Mouse (Mus musculus) limb, embryonic 12.5 days (tissue): Measurements from ENCODE around the gene Rsad1. TPM values are rescaled to one million over a fixed set of nuclear protein-coding genes. Genes with fewer than 3 reads are reported as not detected.

Experiments
- ATAC-seq: fragments of 200-750 bp; cut with Nextera tagmentation; 2 replicates; pipeline ENCODE4 v1.8.0; 2017; ENCODE audit warnings: low read depth, moderate TSS enrichment; ENCODE audit not compliant: insufficient number of reproducible peaks, insufficient read depth, low FRiP score, low TSS enrichment
- H3K27ac ChIP-seq: fragments of 300-500 bp; sonication (generic); 2 replicates; pipeline ENCODE4 v1.5.1; 2016; ENCODE audit warnings: mild to moderate bottlenecking, moderate library complexity
- H3K27me3 ChIP-seq: fragments of 300-500 bp; sonication (generic); 2 replicates; pipeline ENCODE4 v1.6.1; 2016; ENCODE audit warnings: mild to moderate bottlenecking, moderate library complexity
- H3K36me3 ChIP-seq: fragments of 300-500 bp; sonication (generic); 2 replicates; pipeline ENCODE4 v1.6.1; 2016; ENCODE audit warnings: mild to moderate bottlenecking, moderate library complexity
- H3K4me1 ChIP-seq: fragments of 300-500 bp; sonication (generic); replicated peaks from 2 replicates; pipeline ENCODE4 v1.6.1; 2016
- H3K4me2 ChIP-seq: fragments of 300-500 bp; sonication (generic); 2 replicates; pipeline ENCODE4 v1.6.1; 2016; ENCODE audit warnings: mild to moderate bottlenecking, moderate library complexity
- H3K4me3 ChIP-seq: fragments of 300-500 bp; sonication (generic); replicated peaks from 2 replicates; pipeline ENCODE4 v1.5.1; 2016; ENCODE audit warnings: mild to moderate bottlenecking
- H3K9ac ChIP-seq: fragments of 300-500 bp; sonication (generic); replicated peaks from 2 replicates; pipeline ENCODE4 v1.6.1; 2016; ENCODE audit warnings: mild to moderate bottlenecking, moderate library complexity
- H3K9me3 ChIP-seq: fragments of 300-500 bp; sonication (generic); 2 replicates; pipeline ENCODE4 v1.6.1; 2016; ENCODE audit warnings: mild to moderate bottlenecking, moderate library complexity
- WGBS: fragments of 180-500 bp; shearing (Covaris S2); methylation state at CpG from one replicate; pipeline ENCODE4 v1.1.7; 2016; 5-methylcytosine and 5-hydroxymethylcytosine counted together
- polyA plus RNA-seq: library from polyadenylated mRNA; unstranded; fragments of >200 nt; fragmentation: Nextera tagmentation; extraction: Ambion mirVana; gene quantifications from 2 replicates; pipeline ENCODE4 v1.2.1, GENCODE M21; 2016

The Rsad1 gene
- polyA plus RNA-seq, 1 experiment from 2014 or later: 5.7 TPM

DNA sequence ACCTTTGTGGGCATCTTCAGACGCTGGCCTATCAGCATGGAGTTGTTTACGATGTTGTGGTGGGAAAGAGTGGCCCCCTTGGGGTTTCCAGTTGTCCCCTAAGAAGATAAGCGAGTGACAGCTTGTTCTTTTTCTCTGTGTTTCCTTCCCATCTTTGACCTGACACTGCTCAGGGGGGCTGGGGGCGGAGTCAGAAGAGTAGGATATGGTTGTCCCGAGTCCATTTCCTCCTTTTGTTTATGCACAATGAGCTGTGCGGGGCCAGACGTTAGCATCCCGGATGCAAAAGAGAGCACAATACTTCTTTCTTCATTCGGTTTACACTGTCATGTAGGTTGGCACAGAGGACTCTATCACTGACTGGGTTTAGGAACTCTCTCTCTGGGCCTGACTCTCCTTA is 21.6 kb upstream of the Rsad1 start:
- Histone ChIP-seq H3K4me3 (no peak overlapping the region), H3K4me1 (0 out of 2 replicates have a peak, but pooled peaks cover 4% of the 10 kb centered on the region), H3K27me3 (peaks cover 8% of the 10 kb centered on the region), H3K27ac (no peak overlapping the region), H3K9ac (no peak overlapping the region), H3K4me2 (no peak overlapping the region), H3K36me3 (peaks cover 38% of the 10 kb centered on the region), H3K9me3 (no peaks in the 10 kb centered on the region)
- WGBS: 71% methylated on average over 9 of the region's 9 CpGs
- no peak for ATAC-seq

DNA sequence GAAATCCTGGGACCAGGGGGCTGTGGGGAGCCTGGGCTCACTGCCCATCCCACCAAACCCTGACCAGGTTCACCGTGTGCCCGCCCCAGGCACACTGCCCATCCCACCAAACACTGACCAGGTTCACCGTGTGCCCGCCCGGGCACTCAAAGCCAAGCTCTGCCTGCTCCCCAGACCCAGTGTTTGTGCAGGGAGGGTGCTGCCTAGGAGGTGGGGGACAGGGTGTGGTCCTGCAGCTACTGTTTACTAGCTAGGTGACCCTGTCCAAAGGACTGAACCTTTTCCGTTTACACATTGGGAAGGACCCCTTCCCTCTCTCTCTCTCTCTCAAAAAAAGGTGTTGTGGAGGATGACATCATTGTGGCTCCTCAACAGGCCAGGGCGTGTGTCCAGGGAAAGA is 18.3 kb upstream of the Rsad1 start:
- Histone ChIP-seq H3K9ac (no peak overlapping the region), H3K27me3 (peaks cover 28% of the 10 kb centered on the region), H3K27ac (no peak overlapping the region), H3K4me3 (no peak overlapping the region), H3K9me3 (no peaks in the 10 kb centered on the region), H3K4me2 (no peak overlapping the region), H3K4me1 (peaks cover 27% of the 10 kb centered on the region), H3K36me3 (peaks cover 38% of the 10 kb centered on the region)
- WGBS: 90% methylated on average over 7 of the region's 7 CpGs
- no peak for ATAC-seq

DNA sequence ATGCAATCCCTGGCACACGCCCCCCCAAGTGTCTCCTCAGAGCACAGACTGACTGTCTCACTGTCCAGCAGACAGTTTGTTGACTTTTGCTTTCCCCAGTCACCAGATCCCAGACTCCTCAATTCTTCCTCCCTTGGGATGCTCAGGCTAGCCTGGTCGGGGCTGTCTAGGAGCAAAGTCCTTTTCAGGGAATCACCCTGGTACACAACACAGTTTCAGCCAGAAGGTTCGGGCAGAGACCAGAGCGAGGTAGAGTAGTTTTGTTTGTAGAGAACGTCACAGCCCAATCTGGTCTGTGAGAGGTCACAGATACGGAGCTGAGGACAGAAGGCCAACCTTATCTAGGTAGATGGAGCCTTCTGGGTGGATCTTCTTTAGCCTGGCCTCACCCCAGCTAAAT is 17.5 kb upstream of the Rsad1 start:
- 85% methylated on average over 6 of the region's 6 CpGs for WGBS
- H3K27me3 ChIP-seq: peaks cover 28% of the 10 kb centered on the region
- peak overlapping the region; percentile 17; the same call in 1 of the 2 replicates for H3K4me3 ChIP-seq
- H3K4me2 ChIP-seq: peak overlapping the region; percentile 55
- ATAC-seq: no peak
- H3K4me1 ChIP-seq: peaks cover 27% of the 10 kb centered on the region
- H3K9ac ChIP-seq: no peak overlapping the region
- H3K9me3 ChIP-seq: no peaks in the 10 kb centered on the region
- peaks cover 36% of the 10 kb centered on the region for H3K36me3 ChIP-seq
- H3K27ac ChIP-seq: 0 out of 2 replicates have a peak overlapping the region, but pooled peaks have one; percentile 59

DNA sequence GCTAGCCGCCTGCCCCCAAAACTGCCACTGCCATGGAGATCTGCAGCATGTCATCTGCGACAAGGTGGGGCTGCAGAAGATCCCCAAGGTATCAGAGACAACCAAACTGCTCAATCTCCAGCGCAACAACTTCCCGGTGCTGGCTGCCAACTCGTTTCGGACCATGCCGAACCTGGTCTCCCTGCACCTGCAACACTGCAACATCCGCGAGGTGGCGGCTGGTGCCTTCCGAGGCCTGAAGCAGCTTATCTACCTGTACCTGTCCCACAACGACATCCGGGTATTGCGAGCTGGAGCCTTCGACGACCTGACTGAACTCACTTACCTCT is 16.1 kb upstream of the Rsad1 start:
- H3K27me3 ChIP-seq: peaks cover 28% of the 10 kb centered on the region

DNA sequence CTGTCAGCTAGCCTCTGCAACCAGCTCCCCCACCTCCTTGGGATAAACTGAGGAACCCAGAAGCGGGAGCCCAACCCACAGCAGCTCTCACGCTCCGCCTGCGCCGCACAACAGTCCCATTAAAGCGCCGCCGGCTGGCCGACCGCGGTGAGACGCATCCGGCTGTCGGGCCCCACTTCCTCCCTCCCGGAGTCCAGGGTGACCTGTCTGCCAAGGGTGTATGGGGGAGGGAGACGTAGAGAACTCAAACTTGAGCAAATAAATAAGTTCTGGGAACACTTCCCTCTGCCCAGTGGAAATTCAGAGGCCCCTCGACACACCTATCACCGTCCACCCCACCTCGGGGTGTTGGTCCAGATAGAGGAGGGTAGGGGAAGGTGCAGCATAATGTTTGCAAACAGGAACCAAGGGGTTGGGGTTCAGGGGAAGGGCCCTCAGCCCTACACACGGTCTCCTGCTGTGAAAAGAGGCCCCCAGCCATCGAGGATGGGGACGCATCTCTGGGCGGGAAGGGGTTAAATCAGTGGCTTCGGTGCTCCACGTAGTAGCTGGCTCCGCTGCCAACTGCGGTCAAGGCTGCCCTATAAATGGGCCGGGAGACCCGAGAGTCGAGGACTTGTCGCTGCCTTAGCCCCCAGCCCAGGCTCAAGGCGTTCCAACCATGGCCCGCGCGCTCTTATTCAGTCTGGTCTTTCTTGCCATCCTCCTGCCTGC is 15.5 kb upstream of the Rsad1 start, which contains the start of gene Chad:
Chad (plus strand) TSS at position 611 of the 714 bp plus-strand sequence.
- Histone ChIP-seq H3K27me3 (peaks cover 28% of the 10 kb centered on the region), H3K4me2 (peak within 1 kb of the TSS; percentile 55), H3K9ac (peak within 1 kb of the TSS; percentile 44; the same call in 1 of the 2 replicates), H3K27ac (peak within 1 kb of the TSS; percentile 59), H3K36me3 (peaks cover 17% of the 10 kb centered on the region), H3K4me1 (peaks cover 27% of the 10 kb centered on the region), H3K4me3 (peak within 1 kb of the TSS; percentile 29), H3K9me3 (no peaks in the 10 kb centered on the region)
- no peak for ATAC-seq
- under 1% methylated on average over 35 of the region's 35 CpGs for WGBS

More for the DNA sequence above, 16.1 kb upstream of the Rsad1 start:
- H3K36me3 ChIP-seq: peaks cover 22% of the 10 kb centered on the region
- 0 out of 2 replicates have a peak overlapping the region, but pooled peaks have one; percentile 3 for H3K27ac ChIP-seq
- no peaks in the 10 kb centered on the region for H3K9me3 ChIP-seq
- peaks cover 27% of the 10 kb centered on the region for H3K4me1 ChIP-seq
- no peak for ATAC-seq
- H3K4me3 ChIP-seq: peak overlapping the region; percentile 29
- H3K9ac ChIP-seq: 0 out of 2 replicates have a peak overlapping the region, but pooled peaks have one; percentile 44
- WGBS: 11% methylated on average over 16 of the region's 16 CpGs
- peak overlapping the region; percentile 55 for H3K4me2 ChIP-seq

DNA sequence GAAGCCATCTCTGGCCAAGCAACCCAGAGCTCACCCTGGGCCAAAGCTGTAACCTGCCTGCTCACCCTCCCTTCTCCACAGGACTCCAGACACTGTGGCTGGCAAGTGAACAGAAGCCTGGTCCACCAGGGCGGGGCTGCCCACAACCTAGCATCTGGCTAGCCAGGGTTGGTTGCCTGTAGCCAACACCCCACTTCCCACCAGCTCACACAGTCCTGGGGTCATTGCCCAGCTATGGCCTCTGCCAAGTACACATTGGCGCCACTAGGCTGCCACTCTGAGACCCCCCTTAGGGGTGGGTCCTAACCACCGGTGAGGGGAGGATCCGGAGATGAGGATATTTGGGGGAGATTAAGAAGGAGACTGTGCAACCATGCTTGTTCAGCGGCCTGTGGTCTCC is 14.8 kb upstream of the Rsad1 start:
- Histone ChIP-seq H3K36me3 (peaks cover 17% of the 10 kb centered on the region), H3K9ac (peak overlapping the region; percentile 44; the same call in 1 of the 2 replicates), H3K4me3 (peak overlapping the region; percentile 29; the same call in 1 of the 2 replicates), H3K4me1 (peaks cover 27% of the 10 kb centered on the region), H3K9me3 (no peaks in the 10 kb centered on the region), H3K27me3 (peaks cover 28% of the 10 kb centered on the region), H3K27ac (no peak overlapping the region), H3K4me2 (peak overlapping the region; percentile 55)
- 58% methylated on average over 5 of the region's 5 CpGs for WGBS
- ATAC-seq: peak; percentile 39; the same call in 1 of the 2 replicates

DNA sequence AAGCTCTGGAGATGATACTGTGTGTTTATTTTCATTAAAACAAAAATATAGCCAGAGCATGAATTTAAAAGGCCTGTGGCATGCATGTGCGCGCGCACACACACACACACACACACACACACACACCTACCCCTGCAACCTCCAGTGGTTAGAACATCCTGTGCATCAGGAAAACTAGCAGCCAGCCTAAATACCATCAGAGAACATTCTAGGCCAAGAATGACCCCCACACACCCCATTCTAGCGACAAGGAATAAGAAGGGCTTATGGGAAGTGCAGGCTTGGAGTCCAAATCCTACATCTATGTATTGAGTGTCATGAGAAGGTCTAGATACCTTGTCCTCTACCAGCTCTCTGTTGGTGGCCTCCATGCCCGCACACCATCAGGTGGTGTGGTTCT is 14.3 kb upstream of the Rsad1 start:
- ATAC-seq: no peak
- Histone ChIP-seq H3K4me2 (no peak overlapping the region; the same call in 1 of the 2 replicates), H3K36me3 (peaks cover 16% of the 10 kb centered on the region)

DNA sequence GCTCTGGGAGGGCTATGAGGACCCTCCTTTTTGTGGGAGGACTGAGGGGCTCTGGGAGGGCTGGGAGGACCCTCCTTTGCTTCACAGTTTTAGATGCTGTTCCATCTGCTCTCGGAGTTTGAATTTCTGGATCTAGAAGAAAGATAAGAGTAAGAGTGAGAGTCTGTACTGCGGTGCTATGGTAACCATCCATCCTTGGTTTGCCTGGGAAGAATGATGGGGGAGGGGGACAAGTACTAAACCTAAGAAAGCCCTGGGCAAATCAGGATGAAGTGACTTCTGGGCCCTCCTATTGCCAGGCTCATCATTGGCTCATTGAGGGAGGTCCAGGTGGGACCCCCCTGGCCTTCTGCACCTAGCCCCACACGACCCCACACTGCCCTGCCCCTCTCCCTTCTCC is 9.2 kb upstream of the Rsad1 start:
- no peak overlapping the region for H3K4me2 ChIP-seq
- H3K36me3 ChIP-seq: peaks cover 22% of the 10 kb centered on the region
- H3K9me3 ChIP-seq: no peaks in the 10 kb centered on the region
- WGBS: 73% methylated on average over 3 of the region's 3 CpGs
- H3K9ac ChIP-seq: no peak overlapping the region
- no peak for ATAC-seq
- H3K4me3 ChIP-seq: no peak overlapping the region
- no peaks in the 10 kb centered on the region for H3K4me1 ChIP-seq
- no peaks in the 10 kb centered on the region for H3K27me3 ChIP-seq
- no peak overlapping the region for H3K27ac ChIP-seq

More for the DNA sequence above, 14.3 kb upstream of the Rsad1 start:
- H3K27me3 ChIP-seq: peaks cover 28% of the 10 kb centered on the region
- no peak overlapping the region for H3K27ac ChIP-seq
- WGBS: 96% methylated on average over 5 of the region's 5 CpGs
- H3K4me3 ChIP-seq: no peak overlapping the region
- 0 out of 2 replicates have a peak overlapping the region, but pooled peaks have one; percentile 44 for H3K9ac ChIP-seq
- no peaks in the 10 kb centered on the region for H3K9me3 ChIP-seq
- peaks cover 27% of the 10 kb centered on the region for H3K4me1 ChIP-seq

DNA sequence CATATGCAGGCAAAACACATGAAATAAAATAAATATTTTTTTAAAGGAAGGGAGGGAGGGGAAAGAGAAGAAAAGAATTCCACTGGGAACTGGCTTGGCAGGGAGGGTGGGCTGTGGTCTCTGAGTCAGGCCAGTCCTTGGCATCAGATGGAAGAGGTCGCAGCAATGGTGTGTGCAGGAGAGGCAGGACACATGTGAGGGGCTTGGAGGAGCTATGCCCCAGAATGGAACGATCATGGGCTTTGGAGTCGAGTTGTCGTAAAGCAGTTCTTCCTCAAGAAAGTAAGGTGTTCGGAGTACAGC is 1.3 kb upstream of the Rsad1 start:
- no peaks in the 10 kb centered on the region for H3K27me3 ChIP-seq
- no peak overlapping the region for H3K4me2 ChIP-seq
- no peak for ATAC-seq
- 89% methylated on average over 5 of the region's 5 CpGs for WGBS
- H3K4me3 ChIP-seq: no peak overlapping the region
- H3K4me1 ChIP-seq: peaks cover 11% of the 10 kb centered on the region
- 0 out of 2 replicates have a peak overlapping the region, but pooled peaks have one; percentile 35 for H3K27ac ChIP-seq
- H3K36me3 ChIP-seq: peaks cover 5% of the 10 kb centered on the region; the same call in 1 of the 2 replicates
- no peaks in the 10 kb centered on the region for H3K9me3 ChIP-seq
- 0 out of 2 replicates have a peak overlapping the region, but pooled peaks have one; percentile 12 for H3K9ac ChIP-seq

DNA sequence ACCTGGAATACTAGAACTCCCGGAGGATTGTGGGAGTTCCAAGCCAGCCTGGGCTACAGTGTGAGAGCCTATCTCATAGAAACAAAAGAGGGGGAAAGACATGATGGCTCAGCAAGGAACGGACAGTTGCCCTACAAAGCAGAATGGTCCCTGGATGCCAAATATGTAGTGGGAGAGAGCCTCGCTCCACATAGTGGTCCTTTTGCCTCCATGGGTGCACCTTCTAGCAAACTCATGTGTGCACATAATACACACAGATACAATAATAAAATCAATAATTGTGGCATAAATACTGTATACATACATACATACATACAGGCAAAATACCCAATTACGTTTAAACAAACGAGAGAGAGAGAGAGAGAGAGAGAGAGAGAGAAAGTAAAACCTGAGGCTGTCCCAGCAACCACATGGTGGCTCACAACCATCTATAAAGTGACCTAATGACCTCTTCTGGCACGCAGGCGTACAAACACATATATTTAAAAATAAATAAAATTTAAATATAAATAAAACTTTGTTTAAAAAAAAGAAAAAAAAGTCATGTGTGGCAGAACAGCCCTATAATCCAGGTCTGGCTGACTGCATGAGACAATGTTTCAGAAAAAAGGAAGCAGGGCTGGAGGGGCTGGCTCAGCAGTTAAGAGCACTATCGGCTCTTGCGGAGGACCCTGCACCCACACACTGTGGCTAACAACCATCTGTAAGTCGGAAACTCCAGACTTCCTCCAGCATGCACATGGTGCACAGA is 811 bp upstream of the Rsad1 start:
- Histone ChIP-seq H3K4me2 (0 out of 2 replicates have a peak overlapping the region, but pooled peaks have one; percentile 86), H3K36me3 (peaks cover 5% of the 10 kb centered on the region; the same call in 1 of the 2 replicates), H3K4me1 (peaks cover 11% of the 10 kb centered on the region), H3K27ac (0 out of 2 replicates have a peak overlapping the region, but pooled peaks have one; percentile 35), H3K27me3 (no peaks in the 10 kb centered on the region), H3K4me3 (no peak overlapping the region), H3K9ac (0 out of 2 replicates have a peak overlapping the region, but pooled peaks have one; percentile 12), H3K9me3 (no peaks in the 10 kb centered on the region)
- WGBS: 73% methylated on average over 10 of the region's 10 CpGs
- ATAC-seq: no peak
